Mouse (Mus musculus) embryo, embryonic 10 days (tissue): ENCODE measurements around the gene Cdcp2.
"Not testable (repeated sequence)": the region's sequence is repeated elsewhere in the genome, so short reads cannot be mapped to it uniquely, and the experiment has no call there.

Experiments used
- DNase-seq: peaks from one replicate; pipeline ENCODE4 v3.0.0-alpha.2; 2015; ENCODE audit warnings: low spot score

The Cdcp2 gene

GRCm38 (mm10) chr4:107091696-107092095 is 5.0 kb upstream of the Cdcp2 start:
- DNase-seq, result no peak

- DNase-seq, result peak; percentile 67
These were observed 2.1 kb upstream of the Cdcp2 start for GRCm38 (mm10) chr4:107094484-107095187.

DNA sequence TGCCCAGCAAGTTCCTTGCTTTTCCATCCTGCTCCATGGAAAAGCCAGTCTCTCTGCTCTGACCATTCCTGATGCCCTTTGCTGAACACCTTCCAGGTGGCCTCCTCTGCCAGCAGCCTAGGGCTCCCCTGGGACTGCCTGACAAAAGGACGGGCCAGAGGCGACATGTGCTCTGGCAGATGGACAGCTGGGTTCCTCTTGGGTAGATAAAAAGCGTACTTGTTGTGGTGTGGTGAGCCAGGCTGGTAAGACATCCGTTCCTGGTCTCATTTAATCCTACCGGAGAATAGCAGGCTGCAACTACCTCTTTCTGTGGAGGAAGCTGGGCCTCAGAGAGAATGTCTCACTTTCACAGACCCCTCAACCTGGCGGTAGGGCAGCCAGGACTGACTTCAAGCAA is 648 bp upstream of the Cdcp2 start:
- no peak for DNase-seq

- DNase-seq, result no peak
These were observed 1.2 kb downstream of the Cdcp2 start for GRCm38 (mm10) chr4:107097871-107098270.

GRCm38 (mm10) chr4:107098375-107098774 is 1.7 kb downstream of the Cdcp2 start:
- DNase-seq, result peak; percentile 41

DNA sequence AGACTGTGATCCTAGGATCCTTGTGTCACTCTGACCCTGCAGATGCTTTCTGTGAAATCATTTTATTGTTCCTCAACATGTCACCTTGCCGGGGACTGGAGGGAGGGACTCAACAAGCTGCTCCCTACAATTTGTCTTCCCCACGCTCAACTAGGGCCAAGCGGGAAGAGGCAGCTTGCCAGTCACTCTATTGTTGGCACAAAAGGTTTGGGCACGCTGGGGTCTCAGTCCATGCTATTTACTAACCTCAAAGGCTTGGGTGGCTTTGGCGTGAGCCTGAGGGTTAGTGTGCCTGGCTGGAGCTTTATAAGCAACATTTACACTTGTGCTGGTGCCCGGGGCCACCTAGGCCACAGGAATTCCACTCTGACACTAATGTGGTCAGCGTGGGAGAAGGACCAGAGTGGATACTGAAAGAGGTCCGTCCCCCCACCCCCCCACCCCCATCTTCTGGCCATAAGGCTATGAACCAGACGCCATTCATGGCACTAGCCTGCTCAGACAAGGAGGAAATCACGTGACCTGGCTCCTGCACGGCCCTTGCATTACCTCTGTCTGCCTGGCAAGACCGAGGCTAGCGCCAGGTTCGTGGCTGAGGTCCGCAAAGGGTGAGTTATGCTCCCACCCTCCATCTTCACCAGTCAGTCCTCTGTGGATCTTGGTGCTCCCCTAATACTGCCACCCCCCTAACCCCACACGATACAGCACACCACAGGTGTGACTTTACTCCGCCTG is 2.3 kb downstream of the Cdcp2 start:
- DNase-seq, result no peak

- no peak for DNase-seq
These were observed 5.5 kb downstream of the Cdcp2 start for GRCm38 (mm10) chr4:107102220-107102619.

GRCm38 (mm10) chr4:107106777-107107176 is 10.1 kb downstream of the Cdcp2 start:
- DNase-seq, result no peak

DNA sequence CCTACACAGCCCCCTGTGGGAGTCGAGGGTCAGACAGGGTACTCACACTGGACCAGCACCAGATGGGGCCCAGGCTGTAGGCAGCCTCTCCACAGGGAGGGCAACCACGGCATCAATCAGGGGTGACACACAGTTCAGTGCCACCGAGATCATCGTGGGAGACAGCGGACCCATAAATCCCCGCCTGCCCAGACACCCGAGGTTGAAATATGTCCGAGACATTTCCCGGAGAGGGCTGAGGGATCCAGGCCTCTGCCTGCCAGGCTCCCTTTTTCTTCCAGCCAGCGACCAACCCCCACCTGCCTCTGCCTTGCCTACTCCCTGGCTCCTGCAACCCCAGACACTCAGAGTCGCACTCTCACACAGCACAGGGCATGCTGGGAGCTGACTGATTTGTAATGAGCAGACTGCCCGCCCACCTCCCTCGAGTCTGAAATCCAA is 11.6 kb downstream of the Cdcp2 start:
- peak; percentile 70 for DNase-seq

GRCm38 (mm10) chr4:107109181-107109580 is 12.5 kb downstream of the Cdcp2 start:
- not testable (repeated sequence) for DNase-seq

GRCm38 (mm10) chr4:107114278-107114677 is 17.6 kb downstream of the Cdcp2 start:
- DNase-seq, result no peak

DNA sequence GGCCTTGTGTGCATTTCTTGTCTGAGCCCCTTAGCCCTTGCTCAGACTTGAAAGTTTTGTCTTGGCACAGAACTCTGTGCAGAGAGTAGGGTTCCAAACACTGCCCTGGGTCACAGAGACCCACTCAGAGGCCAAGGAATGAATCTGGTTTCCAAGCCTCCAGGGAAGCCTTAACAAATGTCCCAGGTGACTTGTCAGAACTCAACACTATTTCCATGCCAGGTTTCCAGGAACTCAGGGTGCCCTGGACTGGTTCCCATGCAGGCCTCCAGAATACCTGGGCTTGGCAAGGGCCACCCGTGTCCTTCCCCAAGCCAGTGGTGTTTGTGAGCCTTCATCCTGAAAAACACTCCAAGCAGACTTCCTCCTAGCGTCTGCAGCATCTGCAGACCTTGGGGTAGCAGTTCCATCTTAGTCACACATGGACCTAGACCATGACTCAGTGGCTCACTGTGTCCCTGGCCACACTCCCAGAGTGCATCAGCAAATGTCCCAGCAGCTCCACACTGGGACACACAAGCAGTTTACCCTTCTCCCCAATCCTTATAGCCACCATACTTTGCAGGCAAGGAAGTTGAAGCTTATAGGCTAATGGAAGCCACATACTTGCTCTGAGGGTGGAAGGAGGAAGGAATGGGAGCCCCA is 21.2 kb downstream of the Cdcp2 start:
- no peak for DNase-seq

DNA sequence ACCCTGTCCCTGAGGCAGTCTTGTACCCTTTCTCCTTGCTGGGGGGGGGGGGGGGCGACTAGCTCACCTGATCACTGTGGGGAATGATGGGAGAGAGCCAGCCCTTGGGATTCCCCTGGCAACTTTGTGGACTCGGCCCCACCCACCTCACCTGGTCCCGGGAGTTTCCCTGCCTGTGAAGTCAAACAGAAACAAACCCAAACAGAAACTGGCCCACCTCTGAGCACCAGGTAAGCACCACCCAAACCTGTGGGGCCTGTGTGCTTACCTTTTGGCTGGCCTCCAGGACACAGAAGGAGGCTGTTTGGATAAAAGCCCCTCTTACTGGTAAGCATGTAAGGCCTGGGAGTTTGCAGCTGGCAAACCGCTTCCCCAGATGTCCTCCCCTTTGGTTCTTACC is 22.4 kb downstream of the Cdcp2 start:
- DNase-seq, result no peak

GRCm38 (mm10) chr4:107120676-107121075 is 24.0 kb downstream of the Cdcp2 start:
- DNase-seq, result no peak

DNA sequence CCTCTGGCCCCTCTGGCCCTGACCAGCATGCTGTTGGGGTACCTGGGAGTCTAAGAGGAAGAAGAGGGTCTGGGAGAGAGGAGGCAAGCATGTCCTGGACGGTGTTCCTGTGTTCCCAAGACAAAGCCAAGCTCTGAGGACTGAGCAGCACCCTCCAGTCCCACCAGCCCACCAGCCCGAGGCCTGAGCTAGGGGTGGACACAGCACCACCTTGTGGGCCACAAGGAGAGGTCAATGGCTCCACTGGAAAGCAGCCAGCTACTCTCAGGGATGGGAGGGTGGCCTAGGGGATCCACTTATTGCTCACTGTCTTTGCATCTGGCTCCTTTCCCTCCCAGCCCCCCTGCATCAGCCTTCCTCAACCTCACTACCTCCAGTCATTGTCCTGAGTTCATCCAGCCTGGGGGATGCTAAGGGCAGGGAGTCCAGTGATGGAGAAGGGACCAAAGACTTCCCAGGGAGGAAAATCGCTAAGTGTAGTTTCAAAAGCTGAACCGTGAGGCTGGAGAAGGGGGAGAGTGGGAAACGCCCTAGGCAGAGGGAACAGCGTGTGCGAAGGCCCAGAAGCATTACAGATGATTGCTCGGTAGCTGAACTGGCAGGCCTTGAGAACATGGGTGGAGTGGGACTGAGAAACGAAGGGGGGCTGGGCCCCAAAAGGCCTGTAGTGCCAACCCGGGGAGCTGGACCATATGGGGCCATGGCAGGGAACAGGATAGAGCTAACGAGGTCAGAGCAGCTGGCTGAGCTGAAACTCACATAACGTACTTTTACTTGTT is 24.7 kb downstream of the Cdcp2 start:
- DNase-seq, result peak; percentile 89

DNA sequence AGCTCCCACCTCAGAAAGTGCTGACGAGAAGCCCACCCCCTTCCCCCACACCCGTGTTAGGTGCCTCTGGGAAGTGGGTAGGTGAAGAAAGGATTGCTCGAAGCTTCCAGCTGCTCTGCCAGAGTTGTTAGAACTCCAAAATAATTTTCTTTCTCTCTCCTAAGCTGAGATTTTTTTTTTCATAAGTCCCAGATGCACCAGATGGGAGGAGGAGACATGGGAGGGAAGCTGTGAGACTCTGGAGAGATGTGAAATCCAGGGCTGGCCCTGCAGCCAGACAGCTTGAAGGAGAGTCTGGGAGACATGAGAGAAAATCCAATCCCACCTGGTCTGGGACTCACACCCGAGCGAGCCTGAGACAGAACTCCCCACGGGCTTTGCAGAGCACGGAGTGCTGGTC is 27.7 kb downstream of the Cdcp2 start:
- DNase-seq, result no peak

DNA sequence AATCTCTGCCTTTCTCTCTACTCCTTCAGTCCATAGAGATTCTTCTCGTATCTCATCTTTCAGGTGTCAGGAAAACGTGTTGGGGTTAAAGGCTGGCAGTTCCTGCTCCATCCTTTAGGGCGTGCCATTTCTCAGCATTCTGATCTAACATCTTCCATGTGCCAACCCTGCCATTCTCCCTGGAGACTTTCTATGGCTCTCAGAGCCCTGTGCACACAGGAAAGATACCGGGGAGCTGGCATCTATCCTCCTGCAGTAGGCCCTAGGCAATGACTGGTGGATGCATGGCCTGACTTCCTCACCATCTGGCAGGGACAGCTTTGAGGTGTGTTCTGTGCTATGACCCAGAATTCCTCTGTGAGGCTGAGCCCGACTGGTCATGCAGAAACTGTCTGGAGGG is 28.4 kb downstream of the Cdcp2 start:
- DNase-seq, result no peak

DNA sequence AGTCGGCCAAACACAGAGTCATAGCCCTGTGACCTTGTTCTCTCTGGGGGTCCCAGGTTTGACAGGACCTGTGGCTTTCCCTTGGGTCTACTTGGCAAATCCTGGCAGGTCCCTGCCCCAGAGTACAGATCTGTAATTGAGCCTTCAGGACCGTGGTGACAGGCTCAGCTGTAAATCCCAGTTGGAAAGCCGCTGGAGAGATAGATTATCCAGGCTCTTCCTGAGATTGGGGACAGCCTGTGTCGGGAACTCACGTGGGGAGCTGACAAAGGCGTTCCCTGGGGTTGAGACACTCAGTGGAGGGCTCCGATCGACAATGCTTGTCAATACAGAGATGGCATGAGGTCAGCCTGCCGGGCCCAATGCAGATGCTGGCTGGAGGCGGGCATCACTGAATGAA is 29.7 kb downstream of the Cdcp2 start:
- no peak for DNase-seq

DNA sequence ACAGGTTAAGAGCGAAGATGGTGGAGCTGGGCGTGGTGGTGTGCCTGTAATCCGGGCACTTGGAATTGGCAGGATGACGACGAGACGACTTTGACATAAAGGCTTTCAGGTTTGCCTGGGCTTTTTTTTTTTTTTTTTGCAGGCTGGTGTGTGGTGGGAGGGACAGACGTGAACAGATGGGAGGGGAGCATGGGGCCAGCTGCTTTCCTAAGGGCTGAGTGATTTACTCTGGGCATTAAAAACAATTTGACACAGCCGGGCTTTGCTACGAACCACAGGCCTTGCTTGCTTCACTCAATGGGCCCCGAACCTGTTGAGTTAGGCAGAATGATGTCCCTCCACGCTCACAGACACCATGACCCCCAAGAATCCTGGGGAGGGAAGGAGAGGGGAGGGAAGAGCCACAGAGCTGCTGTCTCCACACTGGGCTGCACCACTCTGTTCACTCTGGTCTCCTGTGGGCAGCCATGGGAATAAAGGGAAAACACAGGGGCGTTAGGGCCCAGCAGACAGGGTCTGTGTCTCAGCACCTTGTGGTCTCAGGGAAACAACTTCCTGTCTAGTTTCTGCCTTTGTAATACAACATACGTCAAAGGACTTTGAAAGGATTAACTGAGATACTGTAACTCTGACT is 30.3 kb downstream of the Cdcp2 start:
- no peak for DNase-seq

GRCm38 (mm10) chr4:107127901-107128669 is 31.4 kb downstream of the Cdcp2 start:
- peak; percentile 60 for DNase-seq

DNA sequence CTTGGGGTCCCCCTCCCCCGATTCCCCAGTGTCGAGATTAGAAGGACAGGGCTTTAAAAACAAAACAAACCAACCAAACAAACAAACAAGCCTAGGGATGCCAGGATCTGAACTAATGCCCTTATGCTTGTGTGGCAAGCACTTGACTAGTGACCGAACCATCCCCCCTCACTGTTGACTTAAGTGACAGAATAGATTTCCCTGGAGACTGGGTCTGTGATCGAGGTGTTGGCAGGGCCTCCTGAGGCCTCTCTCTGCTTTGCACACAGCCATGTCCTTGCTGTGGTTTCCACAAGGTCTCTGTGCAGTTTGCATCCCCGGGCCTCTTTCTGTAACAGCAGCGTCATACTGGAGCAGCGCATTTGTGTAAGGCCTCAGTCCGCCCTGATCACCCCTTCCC is 32.7 kb downstream of the Cdcp2 start:
- no peak for DNase-seq
